Mouse (Mus musculus): ENCODE data around the gene Sfmbt2.

DNA sequence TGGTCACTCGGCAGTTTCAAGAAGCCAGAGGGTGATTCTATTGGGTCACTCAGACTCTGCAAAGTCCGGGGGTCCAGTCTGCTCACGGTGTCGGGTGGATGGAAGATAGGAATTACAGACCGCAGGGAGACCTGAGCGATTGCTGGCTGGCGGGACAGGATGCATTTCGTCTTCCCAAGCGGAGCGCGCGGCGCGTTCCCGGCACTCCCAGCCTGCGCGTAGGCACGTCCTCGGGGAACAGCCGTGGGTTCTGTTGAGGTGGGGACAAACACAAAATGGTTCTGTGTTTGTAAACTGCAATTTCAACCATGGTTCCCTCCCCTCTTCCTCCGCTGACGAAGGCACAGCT is 4.7 kb downstream of the Sfmbt2 start:
- TF ChIP-seq POLR2A (IDR thresholded peaks at IDR 0.05; ENCODE audit: low read depth, low read length) (no peak), CTCF (IDR thresholded peaks at IDR 0.05; ENCODE audit: borderline replicate concordance, insufficient read depth, low read length) (no peak)
